Mouse (Mus musculus): ENCODE measurements around the gene Bfsp2. TPM values are rescaled to one million over a fixed set of nuclear protein-coding genes. Genes with fewer than 3 reads are reported as not detected.
"Not testable (repeated sequence)": the region's sequence is repeated elsewhere in the genome, so short reads cannot be mapped to it uniquely, and the experiment has no call there.

Gene Bfsp2
- polyA plus RNA-seq, 1 experiment, result 8.3 TPM

DNA sequence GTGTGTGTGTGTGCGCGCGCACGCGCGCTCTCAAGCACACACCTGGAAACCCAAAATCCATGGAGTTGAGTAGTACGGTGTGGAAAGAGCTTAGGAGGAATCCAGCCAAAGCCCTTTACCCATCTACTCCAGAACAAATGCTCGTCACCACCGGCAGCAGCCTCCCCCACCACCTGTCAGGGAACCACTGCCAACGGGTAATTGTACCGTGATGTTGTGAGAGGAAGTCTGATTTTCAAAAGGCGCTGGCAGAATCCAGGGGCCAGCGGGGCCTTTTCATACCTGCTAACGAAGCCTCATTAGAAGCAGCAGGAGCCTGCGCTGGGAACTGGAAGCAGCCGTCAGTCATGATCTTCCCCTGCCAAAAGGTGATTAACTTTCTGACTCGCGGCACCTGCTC is 57.4 kb downstream of the Bfsp2 start:
- no peaks in the 10 kb centered on the region; the same call in 1 of the 2 replicates for H3K4me1 ChIP-seq (ENCODE audit: control insufficient read depth, insufficient read depth, low read length)
- no peak overlapping the region for H3K27ac ChIP-seq (ENCODE audit: insufficient read depth, low read length)
- no peak overlapping the region for H3K4me3 ChIP-seq (ENCODE audit: insufficient read depth, low read length)
- TF ChIP-seq CTCF (IDR thresholded peaks at IDR 0.05; ENCODE audit: extremely low read depth, insufficient read depth, low read length) (no peak), POLR2A (IDR thresholded peaks at IDR 0.05; ENCODE audit: extremely low read depth, insufficient read depth, low read length) (no peak)

DNA sequence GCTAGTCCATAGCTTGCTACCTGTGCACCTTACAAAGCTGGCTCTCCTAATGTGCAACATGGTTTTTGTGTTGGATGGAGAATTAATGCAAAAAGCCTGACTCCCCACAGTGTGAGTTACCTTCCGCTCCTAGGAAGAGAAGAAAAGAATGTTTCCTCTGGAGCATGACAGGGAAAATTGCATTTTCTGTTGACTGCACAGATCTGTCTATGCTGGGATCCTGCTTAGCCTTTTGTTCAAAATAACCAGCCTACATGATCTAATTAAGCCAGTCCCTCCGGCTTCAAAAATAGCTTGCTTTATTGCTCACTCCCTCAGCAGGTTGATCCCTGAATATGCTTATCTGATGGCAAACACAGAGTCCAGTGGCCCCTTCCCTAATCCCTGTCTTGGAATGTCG is 59.4 kb downstream of the Bfsp2 start:
- no peak overlapping the region for H3K4me3 ChIP-seq (ENCODE audit: insufficient read depth, low read length)
- TF ChIP-seq POLR2A (IDR thresholded peaks at IDR 0.05; ENCODE audit: extremely low read depth, insufficient read depth, low read length) (no peak), CTCF (IDR thresholded peaks at IDR 0.05; ENCODE audit: extremely low read depth, insufficient read depth, low read length) (no peak)
- no peaks in the 10 kb centered on the region; the same call in 1 of the 2 replicates for H3K4me1 ChIP-seq (ENCODE audit: control insufficient read depth, insufficient read depth, low read length)
- H3K27ac ChIP-seq (ENCODE audit: insufficient read depth, low read length), result no peak overlapping the region

DNA sequence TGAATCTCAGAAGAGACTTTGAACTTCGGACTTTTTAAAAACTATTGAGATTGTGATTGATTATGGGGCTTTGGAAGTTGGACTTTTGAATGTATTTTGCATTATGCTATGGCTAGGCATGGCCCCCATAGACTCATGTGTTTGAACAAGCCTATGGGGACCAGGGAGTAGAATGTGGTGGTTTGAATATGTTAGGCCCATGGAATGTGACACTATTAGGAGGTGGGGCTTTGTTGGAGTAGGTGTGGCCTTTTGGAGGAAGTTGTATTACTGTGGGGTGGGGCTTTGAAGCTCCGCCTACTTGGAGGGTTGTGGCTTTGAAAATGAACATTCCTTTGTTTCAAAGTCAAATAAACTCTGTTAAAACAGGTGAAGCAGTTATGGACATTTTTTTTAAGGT is 61.4 kb downstream of the Bfsp2 start:
- no peak for TF ChIP-seq CTCF (IDR thresholded peaks at IDR 0.05; ENCODE audit: extremely low read depth, insufficient read depth, low read length)
- no peak for TF ChIP-seq POLR2A (IDR thresholded peaks at IDR 0.05; ENCODE audit: extremely low read depth, insufficient read depth, low read length)
- Histone ChIP-seq H3K4me1 (ENCODE audit: control insufficient read depth, insufficient read depth, low read length) (no peaks in the 10 kb centered on the region; the same call in 1 of the 2 replicates), H3K4me3 (ENCODE audit: insufficient read depth, low read length) (no peak overlapping the region), H3K27ac (ENCODE audit: insufficient read depth, low read length) (no peak overlapping the region)

DNA sequence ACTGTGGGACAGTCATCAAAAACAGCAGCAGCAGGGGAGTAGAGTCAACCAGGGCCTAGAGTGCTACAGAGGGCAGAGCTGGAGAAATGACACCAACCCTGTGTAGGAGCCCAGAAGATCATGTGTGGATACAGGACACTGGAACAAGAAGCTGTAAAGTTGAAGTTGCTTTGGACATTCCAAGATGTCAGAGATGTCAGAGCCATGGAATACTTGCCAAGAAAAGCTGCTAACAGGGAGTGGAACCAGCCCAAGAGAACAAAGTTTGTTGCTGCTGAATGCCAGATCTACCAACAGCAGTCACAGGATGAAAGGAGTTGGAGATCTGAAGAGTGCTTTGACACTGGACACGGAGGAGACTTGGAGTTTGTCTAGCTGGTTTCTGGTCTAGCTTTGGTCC is 62.0 kb downstream of the Bfsp2 start:
- not testable (repeated sequence) for H3K27ac ChIP-seq (ENCODE audit: insufficient read depth, low read length); H3K4me3 ChIP-seq (ENCODE audit: insufficient read depth, low read length); H3K4me1 ChIP-seq (ENCODE audit: control insufficient read depth, insufficient read depth, low read length)

DNA sequence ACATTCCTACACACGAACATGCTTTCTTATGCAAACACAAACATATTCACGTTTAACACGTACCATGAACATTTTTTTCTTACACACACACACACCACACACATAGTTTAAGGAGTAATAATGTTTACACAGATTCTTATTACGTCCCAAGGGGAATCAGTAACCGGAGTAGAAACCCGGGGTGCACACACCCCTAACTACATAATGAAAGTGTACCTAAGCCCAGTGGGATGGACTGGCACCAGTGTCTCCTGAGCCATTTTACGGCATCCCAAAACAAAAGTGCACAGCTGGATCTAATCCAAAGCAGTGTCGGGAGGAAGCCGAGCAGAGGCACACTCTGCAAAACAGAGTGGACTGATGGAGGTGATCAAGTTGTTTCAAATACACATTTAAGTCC is 66.8 kb downstream of the Bfsp2 start:
- TF ChIP-seq CTCF (IDR thresholded peaks at IDR 0.05; ENCODE audit: extremely low read depth, insufficient read depth, low read length) (no peak), POLR2A (IDR thresholded peaks at IDR 0.05; ENCODE audit: extremely low read depth, insufficient read depth, low read length) (no peak)
- Histone ChIP-seq H3K27ac (ENCODE audit: insufficient read depth, low read length) (no peak overlapping the region), H3K4me1 (ENCODE audit: control insufficient read depth, insufficient read depth, low read length) (no peaks in the 10 kb centered on the region), H3K4me3 (ENCODE audit: insufficient read depth, low read length) (no peak overlapping the region)

DNA sequence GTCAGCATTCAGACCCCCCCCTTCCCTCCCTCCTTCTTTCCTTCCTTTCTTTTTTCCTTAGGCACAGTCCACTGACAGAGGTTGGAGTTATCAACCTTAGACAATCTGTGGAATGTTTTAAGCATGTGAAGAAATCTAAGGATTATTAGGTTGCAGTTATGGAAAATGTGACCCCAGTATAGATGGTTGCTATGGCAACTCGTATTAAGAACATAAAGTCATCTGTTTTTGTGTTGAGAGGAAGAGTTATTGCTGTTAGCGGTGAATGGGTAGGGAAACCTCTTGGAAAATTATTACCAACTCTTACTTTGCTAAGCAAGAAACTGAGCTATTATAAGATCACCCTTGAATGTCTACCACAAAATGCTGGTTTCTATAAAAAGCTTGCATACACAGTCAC is 71.1 kb downstream of the Bfsp2 start:
- H3K4me1 ChIP-seq (ENCODE audit: control insufficient read depth, insufficient read depth, low read length), result no peaks in the 10 kb centered on the region
- no peak overlapping the region for H3K4me3 ChIP-seq (ENCODE audit: insufficient read depth, low read length)
- TF ChIP-seq POLR2A (IDR thresholded peaks at IDR 0.05; ENCODE audit: extremely low read depth, insufficient read depth, low read length) (no peak), CTCF (IDR thresholded peaks at IDR 0.05; ENCODE audit: extremely low read depth, insufficient read depth, low read length) (no peak)
- no peak overlapping the region for H3K27ac ChIP-seq (ENCODE audit: insufficient read depth, low read length)

DNA sequence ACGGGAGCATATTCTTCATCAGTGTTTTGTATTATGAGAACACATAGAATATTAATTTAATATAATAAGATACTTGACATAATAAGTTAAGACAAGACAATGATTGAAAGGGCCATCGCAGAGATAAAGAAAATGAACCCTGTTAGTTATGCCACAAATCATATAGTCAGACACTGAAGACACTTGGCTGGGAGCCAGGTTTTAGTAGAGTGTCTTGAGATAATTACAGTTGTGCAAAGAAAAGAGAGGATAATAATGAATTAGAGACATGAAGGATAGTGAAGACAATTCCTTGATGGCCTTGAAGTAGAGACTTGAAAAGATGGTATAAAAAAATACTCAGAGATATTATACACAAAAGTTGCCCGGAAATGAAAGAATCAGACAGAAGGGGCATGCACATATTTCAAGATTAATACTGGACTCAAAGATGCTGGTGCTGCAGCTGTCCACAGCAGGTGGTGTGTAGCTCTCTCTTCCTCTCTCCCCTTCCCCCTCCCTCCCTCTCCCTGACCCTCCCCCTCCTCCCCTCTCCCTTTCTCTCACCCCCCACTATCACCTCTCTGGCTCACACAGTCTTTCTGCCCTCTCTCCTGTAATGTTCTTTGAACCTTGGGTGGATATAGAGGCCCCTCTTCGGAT is 72.0 kb downstream of the Bfsp2 start:
- no peak overlapping the region for H3K4me3 ChIP-seq (ENCODE audit: insufficient read depth, low read length)
- H3K4me1 ChIP-seq (ENCODE audit: control insufficient read depth, insufficient read depth, low read length), result no peaks in the 10 kb centered on the region
- no peak for TF ChIP-seq POLR2A (IDR thresholded peaks at IDR 0.05; ENCODE audit: extremely low read depth, insufficient read depth, low read length)
- no peak for TF ChIP-seq CTCF (IDR thresholded peaks at IDR 0.05; ENCODE audit: extremely low read depth, insufficient read depth, low read length)
- no peak overlapping the region for H3K27ac ChIP-seq (ENCODE audit: insufficient read depth, low read length)

DNA sequence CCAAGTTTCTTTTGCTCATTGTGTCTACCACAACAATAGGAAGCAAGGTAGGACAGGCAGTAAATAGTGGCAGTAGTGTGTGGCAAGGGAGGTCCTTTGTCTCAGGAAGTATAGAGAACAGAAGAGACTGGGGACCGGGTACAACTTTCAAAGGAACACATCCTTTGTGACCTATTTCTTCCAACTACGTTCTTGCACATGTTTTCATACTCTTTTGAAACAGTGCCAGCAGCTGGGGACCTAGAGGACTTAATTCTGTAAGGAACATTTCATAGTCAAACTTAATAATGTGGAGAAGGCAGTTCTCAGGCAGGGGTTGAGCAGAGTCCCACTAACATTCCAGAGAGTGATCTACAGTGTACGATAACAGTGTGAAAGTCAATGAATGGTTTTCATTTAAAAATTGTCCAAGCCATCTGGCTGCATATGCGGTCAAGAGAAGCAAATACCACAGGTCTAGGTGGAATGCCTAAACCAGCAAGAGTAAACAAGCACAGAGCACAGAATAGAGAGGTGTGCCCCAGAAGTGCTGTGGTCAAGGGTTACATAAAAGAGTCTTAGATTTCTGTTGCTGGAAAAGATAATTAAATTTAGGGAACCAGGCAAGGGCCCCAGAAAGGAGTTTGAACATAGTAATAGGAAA is 76.8 kb downstream of the Bfsp2 start:
- Histone ChIP-seq H3K4me1 (ENCODE audit: control insufficient read depth, insufficient read depth, low read length) (no peaks in the 10 kb centered on the region), H3K4me3 (ENCODE audit: insufficient read depth, low read length) (no peak overlapping the region), H3K27ac (ENCODE audit: insufficient read depth, low read length) (no peak overlapping the region)
- TF ChIP-seq POLR2A (IDR thresholded peaks at IDR 0.05; ENCODE audit: extremely low read depth, insufficient read depth, low read length), result no peak
- no peak for TF ChIP-seq CTCF (IDR thresholded peaks at IDR 0.05; ENCODE audit: extremely low read depth, insufficient read depth, low read length)

DNA sequence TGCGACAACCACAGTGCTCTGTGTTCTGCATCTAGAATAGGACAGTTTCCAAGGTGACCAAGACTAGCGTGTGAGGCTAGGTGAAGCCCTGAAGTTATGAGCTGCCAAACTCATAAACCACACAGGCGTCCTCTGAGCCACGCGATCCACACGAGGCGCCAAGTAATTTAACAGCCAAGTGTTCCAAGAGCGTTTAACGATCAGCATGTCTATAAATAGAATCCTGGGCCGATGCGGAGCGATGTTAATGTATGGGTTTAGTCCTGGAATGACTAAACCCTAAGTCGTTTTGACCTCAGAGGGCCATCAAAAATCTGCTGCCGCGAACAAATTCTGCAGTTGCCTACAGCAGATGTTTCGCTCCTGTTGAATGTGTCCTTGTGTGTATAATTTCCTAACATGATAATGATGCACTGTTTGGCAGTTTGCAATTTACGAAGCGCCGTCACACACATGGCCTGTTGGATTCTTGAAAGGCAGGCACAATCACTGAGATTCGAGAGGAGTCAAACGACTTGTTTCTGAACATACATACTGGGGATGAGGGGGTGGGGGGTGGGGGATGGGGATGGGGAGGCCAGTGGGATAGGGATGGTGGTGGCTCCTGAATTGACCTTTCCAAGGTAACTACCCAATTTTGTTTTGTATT is 81.6 kb downstream of the Bfsp2 start:
- no peak overlapping the region for H3K27ac ChIP-seq (ENCODE audit: insufficient read depth, low read length)
- H3K4me1 ChIP-seq (ENCODE audit: control insufficient read depth, insufficient read depth, low read length), result no peaks in the 10 kb centered on the region
- no peak overlapping the region for H3K4me3 ChIP-seq (ENCODE audit: insufficient read depth, low read length)
- no peak for TF ChIP-seq POLR2A (IDR thresholded peaks at IDR 0.05; ENCODE audit: extremely low read depth, insufficient read depth, low read length)
- no peak for TF ChIP-seq CTCF (IDR thresholded peaks at IDR 0.05; ENCODE audit: extremely low read depth, insufficient read depth, low read length)

DNA sequence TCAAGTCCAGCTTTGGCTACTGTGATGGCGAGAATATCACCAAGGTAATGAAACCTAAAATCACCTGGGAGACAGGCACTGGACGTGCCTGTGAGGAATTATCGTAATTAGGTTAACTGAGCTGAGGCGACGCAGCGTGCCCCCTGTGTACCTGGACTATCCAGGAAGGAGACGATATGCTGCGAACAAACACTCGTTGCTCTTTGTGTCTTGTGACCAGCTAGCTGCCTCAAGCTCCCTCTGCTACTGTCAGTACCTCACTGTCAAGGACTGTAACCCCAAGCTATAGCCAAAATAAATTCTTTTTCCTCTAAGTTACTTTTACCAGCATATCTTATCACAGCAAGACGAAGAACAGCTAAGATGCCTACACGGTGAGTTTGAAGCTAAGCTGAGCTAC is 87.0 kb downstream of the Bfsp2 start:
- Histone ChIP-seq H3K4me1 (ENCODE audit: control insufficient read depth, insufficient read depth, low read length) (no peaks in the 10 kb centered on the region), H3K4me3 (ENCODE audit: insufficient read depth, low read length) (no peak overlapping the region), H3K27ac (ENCODE audit: insufficient read depth, low read length) (no peak overlapping the region)
- no peak for TF ChIP-seq CTCF (IDR thresholded peaks at IDR 0.05; ENCODE audit: extremely low read depth, insufficient read depth, low read length)
- no peak for TF ChIP-seq POLR2A (IDR thresholded peaks at IDR 0.05; ENCODE audit: extremely low read depth, insufficient read depth, low read length)
